Mouse (Mus musculus): Measurements from ENCODE around the gene Slc22a17.

Slc22a17 gene

GRCm38 (mm10) chr14:54900383-54900782, 12.5 kb downstream of the Slc22a17 start:
- peak; percentile 52 for DNase-seq (ENCODE audit: low read depth)

- no peak for DNase-seq (ENCODE audit: low read depth)
Observed at GRCm38 (mm10) chr14:54897445-54897844, 15.5 kb downstream of the Slc22a17 start.

DNA sequence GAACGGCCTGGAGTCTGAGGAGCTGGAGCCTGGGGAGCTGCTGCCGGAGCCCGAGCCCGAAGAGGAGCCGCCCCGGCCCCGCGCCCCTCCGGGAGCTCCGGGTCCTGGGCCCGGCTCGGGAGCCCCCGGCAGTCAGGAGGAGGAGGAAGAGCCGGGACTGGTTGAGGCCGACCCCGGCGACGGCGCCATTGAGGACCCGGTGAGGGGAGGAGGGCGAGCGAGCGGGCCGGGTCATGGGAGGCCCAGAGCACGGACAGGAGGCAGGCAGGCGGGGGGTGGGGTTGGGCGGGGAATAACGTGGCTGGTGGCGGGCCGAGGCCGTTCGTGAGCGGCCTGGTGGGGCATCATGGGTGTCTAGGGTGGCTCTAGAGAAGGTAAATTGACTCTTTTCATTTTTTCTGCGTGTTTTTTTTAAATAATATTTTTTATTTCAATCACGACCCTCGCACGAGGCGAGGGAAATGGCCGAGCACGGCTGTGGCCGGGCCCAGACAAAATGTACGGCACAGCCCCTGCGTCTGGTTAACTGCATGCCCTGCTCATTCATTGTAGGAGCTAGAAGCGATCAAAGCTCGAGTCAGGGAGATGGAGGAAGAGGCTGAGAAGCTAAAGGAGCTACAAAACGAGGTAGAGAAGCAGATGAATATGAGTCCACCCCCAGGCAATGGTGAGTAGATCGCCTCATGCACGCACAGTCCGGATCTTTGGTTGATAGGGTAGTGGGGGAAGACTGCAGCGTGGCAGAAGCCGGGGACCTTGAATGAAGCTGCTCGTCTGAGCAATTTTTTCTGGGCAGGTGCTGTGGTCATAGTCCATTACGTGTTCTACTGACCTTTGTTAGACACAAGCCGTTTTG, 18.4 kb downstream of the Slc22a17 start:
- DNase-seq (ENCODE audit: low read depth) = no peak

- peak; percentile 100 for DNase-seq (ENCODE audit: low read depth)
Observed at GRCm38 (mm10) chr14:54893651-54894181, 19.2 kb downstream of the Slc22a17 start.

- no peak for DNase-seq (ENCODE audit: low read depth)
Observed at GRCm38 (mm10) chr14:54892200-54892599, 20.7 kb downstream of the Slc22a17 start, which contains the start of gene Pabpn1. TSS of gene Pabpn1 (plus strand) at chr14:54892500.

GRCm38 (mm10) chr14:54885309-54885708, 27.6 kb downstream of the Slc22a17 start:
- DNase-seq (ENCODE audit: low read depth) = no peak

DNA sequence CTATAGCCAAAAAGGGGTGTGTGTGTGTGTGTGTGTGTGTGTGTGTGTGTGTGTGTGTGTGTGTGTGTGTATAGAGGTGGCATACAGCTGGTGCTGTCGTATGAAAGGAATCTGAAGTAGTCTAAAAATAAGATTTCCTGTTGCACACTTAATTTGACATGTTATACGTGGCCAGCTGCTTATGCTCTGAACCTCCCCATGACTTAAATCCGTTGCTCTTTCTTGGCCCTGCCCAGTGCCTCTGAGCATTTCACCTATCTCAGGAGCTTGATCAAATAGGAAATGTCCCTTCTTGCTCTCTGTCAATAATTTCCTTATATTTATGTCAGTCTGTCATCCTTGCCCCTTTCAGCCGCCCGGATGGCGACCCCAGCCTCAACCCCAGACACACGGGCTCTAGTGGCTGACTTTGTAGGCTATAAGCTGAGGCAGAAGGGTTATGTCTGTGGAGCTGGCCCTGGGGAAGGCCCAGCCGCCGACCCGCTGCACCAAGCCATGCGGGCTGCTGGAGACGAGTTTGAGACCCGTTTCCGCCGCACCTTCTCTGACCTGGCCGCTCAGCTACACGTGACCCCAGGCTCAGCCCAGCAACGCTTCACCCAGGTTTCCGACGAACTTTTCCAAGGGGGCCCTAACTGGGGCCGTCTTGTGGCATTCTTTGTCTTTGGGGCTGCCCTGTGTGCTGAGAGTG, 28.8 kb downstream of the Slc22a17 start:
- DNase-seq (ENCODE audit: low read depth) = no peak

DNA sequence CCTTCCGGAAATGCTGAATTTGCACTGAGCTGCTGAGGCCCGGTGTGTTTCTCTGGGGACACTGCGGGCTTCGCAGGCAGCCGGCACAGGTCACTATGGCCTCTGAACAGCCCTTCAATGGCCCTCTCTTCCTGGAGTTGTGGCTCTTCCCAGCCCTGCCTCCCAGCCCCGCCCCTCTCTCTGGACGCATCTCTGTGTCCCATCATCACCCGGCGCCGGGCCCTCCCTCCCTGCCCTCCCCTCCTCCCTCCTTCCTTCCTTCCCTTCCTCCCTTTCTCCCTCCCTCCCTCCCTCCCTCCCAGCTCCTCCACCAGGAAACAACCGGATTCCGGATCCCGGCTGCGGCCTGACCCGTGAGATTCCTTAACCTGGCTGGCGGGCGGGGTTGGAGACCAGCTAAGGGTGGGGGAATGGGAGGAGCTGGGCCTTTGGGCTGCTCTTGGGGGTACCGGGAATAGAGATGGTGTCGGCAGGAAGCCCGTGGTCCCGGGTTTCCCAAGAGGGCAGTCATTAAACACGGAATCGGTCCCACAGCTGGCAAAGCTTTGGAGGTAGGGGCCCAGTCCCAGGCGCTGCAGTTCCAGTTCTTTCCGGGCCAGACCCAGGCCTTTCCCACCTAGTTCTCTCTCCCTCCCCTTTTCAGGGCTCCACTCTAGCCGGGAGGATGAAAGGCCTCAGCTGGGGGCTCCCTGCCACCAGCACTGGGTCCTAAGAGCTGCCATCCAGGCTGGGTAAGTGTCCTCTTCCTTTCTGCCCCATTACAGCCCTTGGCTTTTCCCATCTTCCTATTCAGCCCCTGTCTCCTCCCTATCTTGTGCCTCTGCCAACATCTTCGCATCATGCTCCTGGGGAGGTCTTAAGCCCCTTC, 29.5 kb downstream of the Slc22a17 start, which contains the start of the genes Bcl2l2 and Gm20521:
Gene Bcl2l2, plus strand, starts transcription at position 224 of the 868 bp plus-strand sequence.
Gene Gm20521, plus strand, starts transcription at position 288 of the 868 bp plus-strand sequence.
- no peak for DNase-seq (ENCODE audit: low read depth)

GRCm38 (mm10) chr14:54877048-54877715, 35.8 kb downstream of the Slc22a17 start, which contains the start of gene Ppp1r3e:
TSS of gene Ppp1r3e (minus strand) at chr14:54877550.
- no peak for DNase-seq (ENCODE audit: low read depth)

GRCm38 (mm10) chr14:54876539-54877047, 36.3 kb downstream of the Slc22a17 start:
- peak; percentile 82 for DNase-seq (ENCODE audit: low read depth)

GRCm38 (mm10) chr14:54875844-54876538, 36.9 kb downstream of the Slc22a17 start:
- no peak for DNase-seq (ENCODE audit: low read depth)

- no peak for DNase-seq (ENCODE audit: low read depth)
Observed at GRCm38 (mm10) chr14:54874165-54874564, 38.8 kb downstream of the Slc22a17 start.

DNA sequence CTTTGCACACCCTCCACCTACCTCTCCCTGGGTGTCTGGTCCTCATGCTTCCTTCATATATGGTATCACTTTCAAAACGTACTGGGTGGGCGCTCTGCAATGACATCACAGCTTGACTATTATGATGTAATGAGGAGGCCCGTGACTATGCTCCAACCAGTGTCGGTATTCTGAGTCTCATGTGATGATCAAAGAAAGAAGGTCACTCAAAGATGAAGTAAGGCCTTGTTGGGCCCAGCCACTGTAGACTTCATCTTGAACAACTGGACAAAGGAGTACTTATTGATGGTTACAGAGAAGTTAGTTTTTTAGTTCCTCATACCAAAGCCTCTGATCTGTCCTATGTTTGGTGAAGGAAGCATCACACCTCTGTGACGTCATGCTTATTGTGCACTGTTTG, 42.1 kb downstream of the Slc22a17 start, which contains the start of gene Homez:
Gene Homez, minus strand, starts transcription at position 101 of the 400 bp plus-strand sequence.
- DNase-seq (ENCODE audit: low read depth) = no peak

DNA sequence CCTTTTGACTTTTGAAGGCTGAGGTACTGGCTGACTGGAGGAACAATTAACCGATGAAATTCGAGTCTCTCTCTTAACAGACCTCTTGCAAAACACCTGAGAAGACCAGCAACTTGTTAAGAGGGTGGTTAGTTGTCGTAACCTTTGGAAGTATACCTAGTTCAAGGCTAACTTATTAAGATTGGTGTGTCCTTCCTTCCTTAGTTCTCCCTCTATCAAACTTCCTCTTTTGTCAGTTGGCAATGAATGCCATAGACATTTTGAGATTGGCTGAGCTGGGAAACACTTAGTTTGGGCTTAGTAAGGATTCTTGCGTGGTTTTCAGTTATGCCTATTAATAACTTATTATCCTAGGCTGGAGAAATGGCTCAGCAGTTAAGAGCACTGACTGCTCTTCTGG, 44.9 kb downstream of the Slc22a17 start:
- DNase-seq (ENCODE audit: low read depth) = no peak

DNA sequence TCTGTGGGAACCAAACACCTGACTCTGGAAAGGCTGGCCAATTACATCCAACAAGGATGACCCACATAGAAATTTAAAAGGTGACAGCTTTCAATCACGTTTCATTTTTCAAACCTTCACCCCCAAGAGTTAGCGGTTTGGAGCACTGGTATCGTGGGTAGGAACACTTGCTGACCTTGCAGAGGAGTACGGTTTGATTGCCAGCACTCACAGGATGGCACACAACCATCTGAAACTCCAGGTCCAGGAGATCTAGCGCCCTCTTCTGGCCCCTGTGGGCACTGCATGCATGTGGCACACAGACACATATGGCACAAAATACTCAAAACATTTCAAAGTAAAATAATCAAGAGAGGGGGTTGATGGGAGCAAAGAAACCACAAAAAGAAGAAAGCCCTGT, 46.0 kb downstream of the Slc22a17 start:
- no peak for DNase-seq (ENCODE audit: low read depth)

- DNase-seq (ENCODE audit: low read depth) = no peak
Observed at GRCm38 (mm10) chr14:54866268-54866667, 46.7 kb downstream of the Slc22a17 start.

DNA sequence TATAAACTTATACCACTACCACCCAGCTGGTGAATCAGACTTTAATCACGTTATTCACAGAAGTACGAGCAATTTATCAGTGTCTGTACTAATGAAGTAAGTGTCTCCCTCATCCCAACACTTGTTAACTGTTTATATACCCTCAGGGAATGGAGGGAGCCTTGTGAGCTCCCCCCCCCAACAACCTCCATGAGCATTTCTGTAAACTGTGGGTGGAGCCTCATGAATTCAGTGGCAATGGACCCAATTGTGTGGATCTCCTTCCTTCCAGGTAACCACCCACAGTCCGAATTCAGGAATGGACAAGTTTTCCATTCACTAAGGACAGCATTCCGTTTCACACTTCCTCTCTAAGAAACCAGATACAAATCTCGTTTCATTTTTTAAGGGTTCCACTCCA, 47.3 kb downstream of the Slc22a17 start:
- no peak for DNase-seq (ENCODE audit: low read depth)

- no peak for DNase-seq (ENCODE audit: low read depth)
Observed at GRCm38 (mm10) chr14:54864313-54865036, 48.5 kb downstream of the Slc22a17 start.
